Mouse (Mus musculus): Measurements from ENCODE around the gene Tas1r1.

Tas1r1 gene

GRCm38 (mm10) chr4:152010091-152010706 lies 28.2 kb downstream of the Tas1r1 start:
- DNase-seq (ENCODE audit: low read depth, low spot score), result no peak

- DNase-seq (ENCODE audit: low read depth, low spot score), result peak; percentile 54
Observed at GRCm38 (mm10) chr4:152009076-152010051, 29.0 kb downstream of the Tas1r1 start.

- DNase-seq (ENCODE audit: low read depth, low spot score), result peak; percentile 94
Observed at GRCm38 (mm10) chr4:152008622-152009075, 29.7 kb downstream of the Tas1r1 start, which contains the start of gene Klhl21. Gene Klhl21, plus strand, starts transcription at chr4:152008803.

GRCm38 (mm10) chr4:152008148-152008500 lies 30.2 kb downstream of the Tas1r1 start:
- DNase-seq (ENCODE audit: low read depth, low spot score), result no peak

GRCm38 (mm10) chr4:152007481-152008147 lies 30.8 kb downstream of the Tas1r1 start:
- peak; percentile 50 for DNase-seq (ENCODE audit: low read depth, low spot score)

GRCm38 (mm10) chr4:152006812-152007211 lies 31.6 kb downstream of the Tas1r1 start:
- no peak for DNase-seq (ENCODE audit: low read depth, low spot score)

- DNase-seq (ENCODE audit: low read depth, low spot score), result no peak
Observed at GRCm38 (mm10) chr4:152006137-152006536, 32.2 kb downstream of the Tas1r1 start.

- no peak for DNase-seq (ENCODE audit: low read depth, low spot score)
Observed at GRCm38 (mm10) chr4:152002063-152002462, 36.3 kb downstream of the Tas1r1 start.

- no peak for DNase-seq (ENCODE audit: low read depth, low spot score)
Observed at GRCm38 (mm10) chr4:152001335-152001734, 37.0 kb downstream of the Tas1r1 start.

GRCm38 (mm10) chr4:152000906-152001305 lies 37.5 kb downstream of the Tas1r1 start:
- no peak for DNase-seq (ENCODE audit: low read depth, low spot score)

GRCm38 (mm10) chr4:151999481-151999880 lies 38.9 kb downstream of the Tas1r1 start:
- DNase-seq (ENCODE audit: low read depth, low spot score), result no peak

GRCm38 (mm10) chr4:151997701-151998100 lies 40.7 kb downstream of the Tas1r1 start:
- no peak for DNase-seq (ENCODE audit: low read depth, low spot score)

- no peak for DNase-seq (ENCODE audit: low read depth, low spot score)
Observed at GRCm38 (mm10) chr4:151996951-151997222, 41.5 kb downstream of the Tas1r1 start.

GRCm38 (mm10) chr4:151996173-151996950 lies 42.0 kb downstream of the Tas1r1 start, which contains the start of gene Phf13:
Gene Phf13, minus strand, starts transcription at chr4:151996258.
- peak; percentile 100 for DNase-seq (ENCODE audit: low read depth, low spot score)

GRCm38 (mm10) chr4:151995371-151996172 lies 42.8 kb downstream of the Tas1r1 start:
- no peak for DNase-seq (ENCODE audit: low read depth, low spot score)

- no peak for DNase-seq (ENCODE audit: low read depth, low spot score)
Observed at GRCm38 (mm10) chr4:151994228-151995171, 43.9 kb downstream of the Tas1r1 start.

GRCm38 (mm10) chr4:151993035-151993434 lies 45.3 kb downstream of the Tas1r1 start:
- DNase-seq (ENCODE audit: low read depth, low spot score), result no peak

- no peak for DNase-seq (ENCODE audit: low read depth, low spot score)
Observed at GRCm38 (mm10) chr4:151992091-151992490, 46.3 kb downstream of the Tas1r1 start.

- DNase-seq (ENCODE audit: low read depth, low spot score), result no peak
Observed at GRCm38 (mm10) chr4:151989110-151989488, 49.3 kb downstream of the Tas1r1 start.
